ENCODE assay signal across 13 mouse cellular contexts in genomic region chr5:146307046-146307743, GRCm38 (mm10).
DNase-seq lines count a peak whose midpoint lies in the region; ATAC-seq and TF ChIP-seq lines count a peak whose summit lies in the region.
"Had no signal": no experiment of that assay in that cellular context is flagged by ENCODE, and none has a peak within 500 bp of the region (broad histone marks: within the 10 kb centered on the region; RNA-seq: fewer than 3 reads in every experiment).

No protein-coding gene starts in this region.

- H3K4me3 ChIP-seq in kidney, embryonic 15.5 days (replicated peaks) = no peak overlapping the region
- H3K4me3 ChIP-seq in kidney, embryonic 16.5 days (ENCODE audit: low read length) = no peak overlapping the region
- no peak overlapping the region for H3K4me3 ChIP-seq in intestine, embryonic 16.5 days (ENCODE audit: low read length)
- no peak overlapping the region for H3K4me3 ChIP-seq in lung, embryonic 14.5 days (ENCODE audit: low read depth, low read length)
- H3K4me3 ChIP-seq in stomach, postnatal 0 days (ENCODE audit: low read depth, low read length) = no peak overlapping the region
- H3K4me3 ChIP-seq in forebrain, embryonic 13.5 days = no peak overlapping the region
- H3K4me3 ChIP-seq: myocyte had no signal

- intact Hi-C loops in left cerebral cortex, postnatal 36 days (cut with DNase I) = no loop called here

- H3K9ac ChIP-seq in kidney, embryonic 15.5 days = no peak overlapping the region
- no peak overlapping the region for H3K9ac ChIP-seq in kidney, embryonic 16.5 days (replicated peaks; ENCODE audit: low read length)
- no peak overlapping the region for H3K9ac ChIP-seq in intestine, embryonic 16.5 days (ENCODE audit: low read depth, low read length)
- no peak overlapping the region for H3K9ac ChIP-seq in lung, embryonic 14.5 days
- H3K9ac ChIP-seq in stomach, postnatal 0 days (ENCODE audit: low read length) = no peak overlapping the region
- no peak overlapping the region for H3K9ac ChIP-seq in forebrain, embryonic 13.5 days

- no peaks in the 10 kb centered on the region for H3K4me1 ChIP-seq in kidney, embryonic 15.5 days
- no peaks in the 10 kb centered on the region for H3K4me1 ChIP-seq in kidney, embryonic 16.5 days (ENCODE audit: insufficient read depth, low read length)
- H3K4me1 ChIP-seq in intestine, embryonic 16.5 days (ENCODE audit: control insufficient read depth, insufficient read depth, low read length) = no peaks in the 10 kb centered on the region
- no peaks in the 10 kb centered on the region for H3K4me1 ChIP-seq in lung, embryonic 14.5 days (ENCODE audit: insufficient read depth)
- H3K4me1 ChIP-seq in stomach, postnatal 0 days (replicated peaks; ENCODE audit: control insufficient read depth, insufficient read depth) = no peaks in the 10 kb centered on the region
- H3K4me1 ChIP-seq in forebrain, embryonic 13.5 days = no peaks in the 10 kb centered on the region

- peaks cover 37% of the 10 kb centered on the region for H3K36me3 ChIP-seq in kidney, embryonic 15.5 days
- peaks cover 22% of the 10 kb centered on the region for H3K36me3 ChIP-seq in kidney, embryonic 16.5 days (ENCODE audit: insufficient read depth, low read length)
- no peaks in the 10 kb centered on the region for H3K36me3 ChIP-seq in intestine, embryonic 16.5 days (ENCODE audit: control insufficient read depth, insufficient read depth, low read length)
- H3K36me3 ChIP-seq in lung, embryonic 14.5 days (ENCODE audit: insufficient read depth) = peaks cover 17% of the 10 kb centered on the region
- peaks cover 4% of the 10 kb centered on the region; the same call in 1 of the 2 replicates for H3K36me3 ChIP-seq in stomach, postnatal 0 days (ENCODE audit: control insufficient read depth, insufficient read depth, low read length)
- H3K36me3 ChIP-seq in forebrain, embryonic 13.5 days (ENCODE audit: poor library complexity, severe bottlenecking) = peaks cover 29% of the 10 kb centered on the region

- 72% methylated on average over 8 of the region's 8 CpGs for WGBS in kidney, embryonic 15.5 days
- WGBS in kidney, embryonic 16.5 days = 72% methylated on average over 8 of the region's 8 CpGs
- 80% methylated on average over 8 of the region's 8 CpGs for WGBS in intestine, embryonic 16.5 days
- 67% methylated on average over 8 of the region's 8 CpGs for WGBS in lung, embryonic 14.5 days
- WGBS in stomach, postnatal 0 days = 64% methylated on average over 8 of the region's 8 CpGs
- WGBS in forebrain, embryonic 13.5 days = 92% methylated on average over 8 of the region's 8 CpGs

- H3K27me3 ChIP-seq in kidney, embryonic 15.5 days = no peaks in the 10 kb centered on the region
- H3K27me3 ChIP-seq in kidney, embryonic 16.5 days (ENCODE audit: insufficient read depth, low read length) = no peaks in the 10 kb centered on the region
- no peaks in the 10 kb centered on the region for H3K27me3 ChIP-seq in intestine, embryonic 16.5 days (replicated peaks; ENCODE audit: control insufficient read depth, insufficient read depth, low read length)
- H3K27me3 ChIP-seq in lung, embryonic 14.5 days (ENCODE audit: insufficient read depth, low read length) = no peaks in the 10 kb centered on the region
- H3K27me3 ChIP-seq in stomach, postnatal 0 days (ENCODE audit: control insufficient read depth, insufficient read depth, low read length) = no peaks in the 10 kb centered on the region
- no peaks in the 10 kb centered on the region for H3K27me3 ChIP-seq in forebrain, embryonic 13.5 days

- H3K4me2 ChIP-seq in kidney, embryonic 15.5 days = no peak overlapping the region
- no peak overlapping the region for H3K4me2 ChIP-seq in kidney, embryonic 16.5 days (replicated peaks; ENCODE audit: low read depth, low read length)
- no peak overlapping the region for H3K4me2 ChIP-seq in intestine, embryonic 16.5 days (ENCODE audit: low read depth, low read length)
- no peak overlapping the region for H3K4me2 ChIP-seq in lung, embryonic 14.5 days
- H3K4me2 ChIP-seq in stomach, postnatal 0 days (replicated peaks; ENCODE audit: low read depth) = no peak overlapping the region
- H3K4me2 ChIP-seq in forebrain, embryonic 13.5 days = no peak overlapping the region

- TF ChIP-seq CTCF in lung, embryonic 14.5 days (IDR thresholded peaks at IDR 0.05; ENCODE audit: low read depth) = no peak
- TF ChIP-seq CTCF in stomach, postnatal 0 days (IDR thresholded peaks at IDR 0.05; ENCODE audit: low read depth) = no peak

- ATAC-seq in kidney, embryonic 15.5 days (replicated peaks; ENCODE audit: low FRiP score) = 0 out of 2 replicates have a peak, but pooled peaks have one; percentile 22
- ATAC-seq in kidney, embryonic 16.5 days (ENCODE audit: low FRiP score, low TSS enrichment) = no peak
- 0 out of 2 replicates have a peak, but pooled peaks have one; percentile 27 for ATAC-seq in intestine, embryonic 16.5 days
- ATAC-seq in lung, embryonic 14.5 days (ENCODE audit: insufficient read depth) = peak; percentile 32; the same call in 1 of the 2 replicates
- ATAC-seq in stomach, postnatal 0 days (ENCODE audit: low FRiP score, low TSS enrichment) = peak; percentile 84
- ATAC-seq in forebrain, embryonic 13.5 days = no peak

- no peaks in the 10 kb centered on the region for H3K9me3 ChIP-seq in kidney, embryonic 15.5 days (replicated peaks)
- no peaks in the 10 kb centered on the region for H3K9me3 ChIP-seq in kidney, embryonic 16.5 days (ENCODE audit: low read length)
- H3K9me3 ChIP-seq in intestine, embryonic 16.5 days (ENCODE audit: control insufficient read depth, low read length) = no peaks in the 10 kb centered on the region
- no peaks in the 10 kb centered on the region for H3K9me3 ChIP-seq in lung, embryonic 14.5 days (ENCODE audit: low read depth, low read length)
- no peaks in the 10 kb centered on the region for H3K9me3 ChIP-seq in stomach, postnatal 0 days (ENCODE audit: control insufficient read depth, low read length)
- H3K9me3 ChIP-seq in forebrain, embryonic 13.5 days (replicated peaks) = no peaks in the 10 kb centered on the region

- H3K27ac ChIP-seq in kidney, embryonic 15.5 days = no peak overlapping the region
- H3K27ac ChIP-seq in kidney, embryonic 16.5 days (ENCODE audit: low read length) = no peak overlapping the region
- H3K27ac ChIP-seq in intestine, embryonic 16.5 days (ENCODE audit: low read length) = no peak overlapping the region
- peak overlapping the region; percentile 47 for H3K27ac ChIP-seq in lung, embryonic 14.5 days (ENCODE audit: low read depth)
- no peak overlapping the region for H3K27ac ChIP-seq in stomach, postnatal 0 days (replicated peaks)
- H3K27ac ChIP-seq in forebrain, embryonic 13.5 days = no peak overlapping the region

- DNase-seq in lung, embryonic 14.5 days = no peak
- peak; percentile 37 for DNase-seq in stomach, postnatal 0 days (ENCODE audit: low spot score)
- DNase-seq in kidney, postnatal 10 days = no peak
- DNase-seq in left cerebral cortex, postnatal 36 days (ENCODE audit: low spot score in 2 of 2) = no peak
- DNase-seq: adrenal gland, postnatal 25 days; cerebellum, adult 11 months; heart, postnatal 4 days; kidney, adult 11 months had no signal

- no peak for TF ChIP-seq EP300 in stomach, postnatal 0 days (optimal IDR thresholded peaks at IDR 0.05)

Comparison
In these comparisons a context has a peak if more than half of its experiments do, and no peak if none do; other contexts are left out.
1. ATAC-seq: peak in kidney, embryonic 15.5 days (single experiment), intestine, embryonic 16.5 days (single experiment), lung, embryonic 14.5 days (single experiment) and stomach, postnatal 0 days (single experiment); none in kidney, embryonic 16.5 days (single experiment) and forebrain, embryonic 13.5 days (single experiment).